Comparison of ENCODE assay signal across 19 mouse cellular contexts in genomic region chr19:10735061-10735460, GRCm38 (mm10). TPM values are rescaled to one million over a fixed set of nuclear protein-coding genes. Genes with fewer than 3 reads are reported as not detected.
"Had no signal": no experiment of that assay in that cellular context is flagged by ENCODE, and none has a peak within 500 bp of the region (broad histone marks: within the 10 kb centered on the region; RNA-seq: fewer than 3 reads in every experiment).

No protein-coding gene starts in this region.

- H3K4me2 ChIP-seq: lung, embryonic 15.5 days; midbrain, embryonic 12.5 days; midbrain, embryonic 15.5 days; neural tube, embryonic 12.5 days; stomach, embryonic 15.5 days had no signal

- H3K9ac ChIP-seq: liver, postnatal 0 days; lung, embryonic 15.5 days; midbrain, embryonic 12.5 days; midbrain, embryonic 15.5 days; neural tube, embryonic 12.5 days; stomach, embryonic 15.5 days had no signal

- H3K9me3 ChIP-seq: lung, embryonic 15.5 days; megakaryocyte, embryonic 14.5 days; midbrain, embryonic 12.5 days; midbrain, embryonic 15.5 days; neural tube, embryonic 12.5 days; stomach, embryonic 15.5 days had no signal

- H3K4me3 ChIP-seq: lung, embryonic 15.5 days; megakaryocyte, embryonic 14.5 days; midbrain, embryonic 12.5 days; midbrain, embryonic 15.5 days; neural tube, embryonic 12.5 days; stomach, embryonic 15.5 days had no signal

- H3K36me3 ChIP-seq: lung, embryonic 15.5 days; midbrain, embryonic 12.5 days; midbrain, embryonic 15.5 days; neural tube, embryonic 12.5 days; stomach, embryonic 15.5 days had no signal

- H3K27ac ChIP-seq: lung, embryonic 15.5 days; macrophage; midbrain, embryonic 12.5 days; midbrain, embryonic 15.5 days; neural tube, embryonic 12.5 days; stomach, embryonic 15.5 days; stomach, postnatal 0 days had no signal

- DNase-seq: liver, postnatal 0 days; lung, adult 2 months; lung, postnatal 14 days; lung, postnatal 36 days; right cerebral cortex, postnatal 14 days; thymus, adult 2 months; thymus, postnatal 25 days had no signal

- ATAC-seq: liver, postnatal 0 days; lung, postnatal 0 days; midbrain, embryonic 15.5 days had no signal

- H3K4me1 ChIP-seq: lung, embryonic 15.5 days; midbrain, embryonic 12.5 days; midbrain, embryonic 15.5 days; neural tube, embryonic 12.5 days; stomach, embryonic 15.5 days had no signal

- H3K27me3 ChIP-seq: lung, embryonic 15.5 days; midbrain, embryonic 12.5 days; midbrain, embryonic 15.5 days; neural tube, embryonic 12.5 days; stomach, embryonic 15.5 days had no signal

RNA-seq across cellular contexts. Expression of gene Pga5, which starts 57.2 kb away (rescaled TPM):
- polyA plus RNA-seq: lung, adult 2 months; lung, embryonic 15.5 days; lung, postnatal 0 days; macrophage; midbrain, embryonic 12.5 days; midbrain, embryonic 15.5 days; midbrain, postnatal 0 days; neural tube, embryonic 12.5 days; neural tube, embryonic 14.5 days; spleen, adult 2 months had no signal
